Mouse (Mus musculus) ES-CJ7 (cell line): Measurements from ENCODE around the gene Lrrc2.

Experiments used
- DNase-seq: peaks from one replicate; pipeline ENCODE4 v3.0.0; 2011; ENCODE audit warnings: low read depth, low spot score

Gene Lrrc2

GRCm38 (mm10) chr9:110951397-110951796 is at the start of gene Lrrc2:
Gene Lrrc2 (plus strand): TSS chr9:110951545.
- DNase-seq, result peak; percentile 93

GRCm38 (mm10) chr9:110902271-110902670 is 49.1 kb upstream of the Lrrc2 start:
- DNase-seq, result no peak

- no peak for DNase-seq
These were observed 44.0 kb upstream of the Lrrc2 start for GRCm38 (mm10) chr9:110907201-110907837.

GRCm38 (mm10) chr9:110907838-110908630 is 43.3 kb upstream of the Lrrc2 start:
- no peak for DNase-seq

- DNase-seq, result no peak
These were observed 42.7 kb upstream of the Lrrc2 start for GRCm38 (mm10) chr9:110908631-110909016.

GRCm38 (mm10) chr9:110909371-110909967 is 41.9 kb upstream of the Lrrc2 start:
- DNase-seq, result no peak

GRCm38 (mm10) chr9:110914631-110915236 is 36.6 kb upstream of the Lrrc2 start:
- peak; percentile 48 for DNase-seq

- no peak for DNase-seq
These were observed 35.9 kb upstream of the Lrrc2 start for GRCm38 (mm10) chr9:110915466-110915865.

GRCm38 (mm10) chr9:110916786-110917185 is 34.6 kb upstream of the Lrrc2 start, which contains the start of gene Fam240a:
Gene Fam240a (minus strand): TSS chr9:110916861.
- DNase-seq, result no peak

- DNase-seq, result no peak
These were observed 30.5 kb upstream of the Lrrc2 start for GRCm38 (mm10) chr9:110920665-110921419.

GRCm38 (mm10) chr9:110922759-110923158 is 28.6 kb upstream of the Lrrc2 start:
- peak; percentile 79 for DNase-seq

- no peak for DNase-seq
These were observed 19.8 kb upstream of the Lrrc2 start for GRCm38 (mm10) chr9:110931573-110931972.

GRCm38 (mm10) chr9:110933850-110934437 is 17.4 kb upstream of the Lrrc2 start:
- no peak for DNase-seq

- no peak for DNase-seq
These were observed 15.4 kb upstream of the Lrrc2 start for GRCm38 (mm10) chr9:110935941-110936340.

GRCm38 (mm10) chr9:110937506-110938490 is 13.5 kb upstream of the Lrrc2 start:
- DNase-seq, result no peak

GRCm38 (mm10) chr9:110944265-110944664 is 7.1 kb upstream of the Lrrc2 start:
- DNase-seq, result peak; percentile 80

- peak; percentile 57 for DNase-seq
These were observed 6.0 kb upstream of the Lrrc2 start for GRCm38 (mm10) chr9:110945343-110945742.

- DNase-seq, result peak; percentile 93
These were observed 5.4 kb upstream of the Lrrc2 start, which contains the start of gene Tdgf1 for GRCm38 (mm10) chr9:110945926-110946325. Gene Tdgf1 (minus strand): TSS chr9:110946158.

GRCm38 (mm10) chr9:110946548-110947044 is 4.7 kb upstream of the Lrrc2 start:
- peak; percentile 89 for DNase-seq
